Mouse (Mus musculus) megakaryocyte, embryonic 14.5 days (primary cell): ENCODE data around the gene Mdh1.

Experiments
- FLI1 ChIP-seq: IDR thresholded peaks from 2 replicates; pipeline ENCODE4 v1.6.1; 2012; ENCODE audit warnings: low read length, inconsistent platforms, mixed read lengths
- GATA1 ChIP-seq: IDR thresholded peaks from 3 replicates; pipeline ENCODE4 v1.6.1; 2012; ENCODE audit warnings: mixed read lengths, low read length, inconsistent platforms, borderline replicate concordance

DNA sequence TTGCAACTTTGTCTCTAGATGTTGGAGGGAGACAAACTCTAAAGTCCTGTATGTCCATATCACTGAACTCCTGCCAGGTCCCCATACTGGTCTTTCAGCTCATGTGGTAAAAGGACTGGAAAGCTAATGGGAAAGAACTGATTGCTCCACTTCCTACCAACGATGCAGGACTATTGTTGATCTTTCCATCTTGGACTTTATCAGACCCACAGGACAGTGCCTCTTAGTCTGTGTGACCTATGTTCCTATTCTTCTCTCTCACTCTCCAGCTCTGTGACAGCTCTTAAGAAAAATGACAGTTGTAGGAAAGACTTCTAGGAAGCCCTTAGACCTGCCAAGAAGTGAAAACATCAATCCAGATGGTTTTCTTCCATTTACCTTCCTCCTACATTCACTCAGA is 25.5 kb downstream of the Mdh1 start:
- TF ChIP-seq FLI1 (no peak), GATA1 (no peak)
